Mouse (Mus musculus): ENCODE results near the gene Cgas.

- peak; percentile 70 for TF ChIP-seq CTCF (IDR thresholded peaks at IDR 0.05)
- no peak for TF ChIP-seq EP300 (IDR thresholded peaks at IDR 0.05)
Observed at GRCm38 (mm10) chr9:78477021-78477551, 34.0 kb upstream of the Cgas start.
